Mouse (Mus musculus) adrenal gland, adult (tissue): ENCODE results near the gene Cbln3.

ENCODE experiments used
- DNase-seq, 2 experiments: peaks; one replicate each; pipeline ENCODE4 v3.0.0; 2022 to 2023; ENCODE audit warnings: low spot score in 1 of 2; ENCODE audit not compliant: inconsistent age in 2 of 2

Gene Cbln3

DNA sequence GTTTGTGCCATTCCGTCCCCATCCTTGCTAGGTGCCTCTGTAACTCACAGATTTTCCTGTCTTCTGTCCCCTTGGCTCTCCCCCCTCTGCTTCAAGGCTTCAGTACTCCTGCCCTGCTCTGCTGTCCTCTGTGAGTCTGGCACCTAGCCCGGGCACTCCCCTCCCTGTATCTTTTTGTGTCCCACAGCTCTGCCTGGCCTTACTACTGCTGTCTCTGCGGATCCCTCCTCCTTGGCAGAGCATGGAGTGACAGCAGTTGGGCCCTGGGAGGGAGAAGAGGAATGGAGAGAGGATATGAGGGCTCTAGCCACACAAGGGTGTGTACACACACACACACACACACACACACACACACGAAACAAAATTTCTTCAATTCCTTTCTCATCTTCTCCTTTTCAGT, at the start of gene Cbln3:
Gene Cbln3, minus strand, starts transcription at position 227 of the 400 bp plus-strand sequence.
- DNase-seq = peak; percentile 87 to 90

DNA sequence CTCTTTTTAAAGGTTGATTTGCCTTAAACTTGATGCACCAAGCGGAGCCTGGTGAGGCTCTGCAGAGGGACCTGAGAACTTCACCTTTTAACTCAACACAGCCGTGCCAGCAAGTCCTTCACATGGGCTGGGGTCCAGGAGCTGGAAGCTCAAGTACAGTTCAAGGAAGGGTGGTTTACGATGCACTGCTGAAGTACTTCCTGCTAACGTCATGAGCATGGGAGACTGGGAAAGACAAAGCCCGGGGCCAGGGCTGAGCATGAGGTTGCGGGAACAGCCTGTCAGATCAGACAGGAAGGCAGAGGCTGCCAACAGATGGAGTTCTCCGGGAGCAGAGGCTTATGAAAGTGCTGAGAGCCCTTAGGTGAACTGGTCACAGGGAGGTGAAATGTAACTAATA, 49.4 kb upstream of the Cbln3 start:
- peak; percentile 8 to 25 for DNase-seq

- DNase-seq = no peak
These were observed 45.2 kb upstream of the Cbln3 start for GRCm38 (mm10) chr14:55929263-55929997.

- no peak for DNase-seq
These were observed 42.7 kb upstream of the Cbln3 start for GRCm38 (mm10) chr14:55926847-55927246.

- no peak for DNase-seq
These were observed 38.5 kb upstream of the Cbln3 start for GRCm38 (mm10) chr14:55922475-55923232.

- peak; percentile 62 to 91 for DNase-seq
These were observed 34.3 kb upstream of the Cbln3 start for GRCm38 (mm10) chr14:55918240-55919082.

GRCm38 (mm10) chr14:55913406-55913805, 29.2 kb upstream of the Cbln3 start:
- no peak for DNase-seq

DNA sequence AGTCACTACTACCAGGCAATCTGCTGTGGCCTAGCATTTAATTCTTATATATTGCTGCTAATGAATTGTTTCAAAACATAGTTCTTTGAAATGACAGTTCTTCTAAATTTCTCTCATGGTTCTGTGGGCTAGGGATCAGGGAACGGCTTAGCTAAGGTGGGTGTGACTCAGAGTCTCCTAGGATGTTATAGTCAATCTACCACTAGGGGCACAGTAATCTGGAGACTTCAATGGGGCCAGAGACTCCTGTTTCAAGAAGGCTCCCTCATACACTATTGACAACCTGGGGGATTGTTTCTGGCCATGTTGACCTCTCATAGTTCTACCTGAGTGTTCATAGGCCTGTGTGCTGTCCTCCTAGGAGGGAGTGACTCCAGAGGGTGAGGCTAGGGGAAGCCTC, 21.3 kb upstream of the Cbln3 start:
- DNase-seq = peak in 1 of 2 experiments; percentile 38

- no peak for DNase-seq
These were observed 16.2 kb upstream of the Cbln3 start for GRCm38 (mm10) chr14:55900414-55900755.

DNA sequence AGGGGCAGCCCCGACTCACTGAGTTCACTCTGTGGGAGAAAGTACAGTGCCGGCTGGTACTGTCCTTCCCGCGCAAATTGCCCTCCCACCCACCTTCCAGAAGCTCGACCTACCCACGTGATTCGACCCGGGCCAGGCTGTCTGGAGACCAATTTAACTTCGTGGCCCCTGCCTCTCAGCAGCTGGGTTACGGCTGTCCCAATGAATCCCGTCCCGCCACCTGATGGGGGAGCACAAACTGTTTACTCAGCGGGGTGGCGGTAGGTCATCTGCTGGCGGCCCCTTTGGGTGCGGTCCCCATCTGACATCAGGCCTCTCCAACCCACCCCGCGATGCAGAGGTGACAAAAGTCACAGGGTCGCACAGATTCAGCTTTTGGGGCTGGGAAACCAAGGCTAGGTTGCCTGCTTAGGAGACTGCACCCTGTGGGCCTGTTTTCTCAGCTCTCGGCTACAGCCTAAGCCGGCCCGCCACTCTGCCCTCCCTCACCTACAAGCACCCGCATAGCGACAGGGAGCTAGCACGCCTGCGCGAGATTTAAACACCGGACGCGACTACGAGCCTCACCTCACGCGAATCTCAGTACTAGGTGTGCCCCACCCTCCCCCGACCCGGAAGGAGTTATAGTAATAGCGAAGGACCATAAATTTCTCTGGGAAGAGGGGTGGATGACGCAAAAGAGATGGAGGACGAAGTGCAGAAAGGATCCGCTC, 15.7 kb upstream of the Cbln3 start, which contains the start of gene Sdr39u1:
Gene Sdr39u1, minus strand, starts transcription at position 593 of the 713 bp plus-strand sequence.
- peak; percentile 89 to 94 for DNase-seq

DNA sequence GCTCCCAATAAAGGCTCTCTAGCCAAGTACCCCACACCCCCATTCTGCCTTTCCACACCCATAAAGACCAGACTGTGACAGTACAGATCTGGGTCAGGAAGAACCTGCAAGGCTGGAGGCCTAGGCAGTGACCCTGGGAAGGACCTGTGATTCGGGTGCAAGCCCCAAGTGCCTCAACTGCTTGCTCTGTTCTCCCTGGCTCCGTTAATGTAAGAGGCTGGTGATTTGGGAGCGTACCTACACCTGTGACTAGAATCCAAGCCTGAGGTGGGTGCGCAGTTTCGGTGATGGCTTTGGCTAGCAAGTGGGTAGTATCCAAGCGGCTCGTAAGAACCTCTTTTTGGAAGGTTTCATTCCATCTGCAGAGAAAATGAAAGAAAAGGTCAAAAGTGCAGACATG, 14.8 kb upstream of the Cbln3 start:
- DNase-seq = peak in 1 of 2 experiments; percentile 49

DNA sequence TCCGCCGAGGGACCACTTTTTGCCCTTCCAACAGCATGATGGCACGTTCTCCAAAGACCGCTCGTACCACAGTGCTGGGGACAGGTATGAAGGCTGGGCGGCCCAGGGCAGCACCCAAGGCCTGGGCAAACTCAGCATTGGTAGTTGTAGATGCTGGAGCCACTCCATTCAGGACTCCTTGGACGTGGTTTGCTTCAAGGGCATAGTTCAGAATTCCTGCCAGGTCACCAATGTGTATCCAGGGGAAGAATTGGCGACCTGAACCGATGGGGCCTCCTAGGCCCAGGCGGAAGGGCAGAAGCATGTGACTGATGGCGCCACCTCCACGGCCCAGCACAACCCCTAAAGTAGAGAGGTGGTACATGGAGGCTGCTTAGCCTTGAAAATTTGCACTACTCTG, 13.5 kb upstream of the Cbln3 start:
- peak; percentile 18 to 60 for DNase-seq

DNA sequence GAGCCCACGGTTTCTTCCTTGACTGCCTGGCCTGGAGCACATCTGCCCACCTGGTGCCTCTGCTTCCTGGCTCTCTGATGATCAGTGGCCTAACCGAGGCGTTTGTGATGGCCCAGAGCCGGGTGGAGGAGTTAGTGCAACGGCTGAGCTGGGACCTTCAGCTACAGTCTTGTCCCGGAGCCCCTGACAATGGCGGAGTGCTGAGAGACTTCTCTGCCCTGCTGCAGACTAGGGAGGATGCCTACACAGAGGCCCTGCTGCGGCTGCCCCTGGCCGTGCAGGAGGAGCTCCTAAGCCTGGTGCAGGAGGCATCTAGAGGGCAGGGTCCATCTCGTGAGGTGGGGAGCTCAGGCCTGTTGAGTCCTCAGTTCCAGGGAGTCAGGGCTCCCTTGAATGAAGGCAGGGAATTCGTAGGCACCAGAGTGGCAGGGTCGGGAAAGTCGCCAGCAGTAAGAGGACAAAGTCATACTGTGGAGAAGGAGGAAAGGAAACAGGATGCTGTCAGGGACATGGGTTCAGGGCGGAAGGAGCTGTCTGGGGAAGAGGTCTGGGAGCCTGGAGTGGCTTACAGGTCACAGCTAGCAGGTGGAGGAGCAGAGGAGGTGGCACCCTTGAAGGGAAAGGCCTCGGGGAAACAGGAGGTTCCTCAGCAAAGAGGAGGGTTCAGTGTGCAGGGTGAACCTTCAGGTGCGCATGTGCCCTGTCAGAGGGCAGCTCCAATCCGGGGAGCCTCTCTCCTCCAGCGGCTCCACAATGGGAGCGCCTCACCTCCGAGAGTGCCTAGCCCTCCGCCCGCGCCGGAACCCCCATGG, 2.6 kb upstream of the Cbln3 start:
- DNase-seq = peak in 1 of 2 experiments; percentile 42

DNA sequence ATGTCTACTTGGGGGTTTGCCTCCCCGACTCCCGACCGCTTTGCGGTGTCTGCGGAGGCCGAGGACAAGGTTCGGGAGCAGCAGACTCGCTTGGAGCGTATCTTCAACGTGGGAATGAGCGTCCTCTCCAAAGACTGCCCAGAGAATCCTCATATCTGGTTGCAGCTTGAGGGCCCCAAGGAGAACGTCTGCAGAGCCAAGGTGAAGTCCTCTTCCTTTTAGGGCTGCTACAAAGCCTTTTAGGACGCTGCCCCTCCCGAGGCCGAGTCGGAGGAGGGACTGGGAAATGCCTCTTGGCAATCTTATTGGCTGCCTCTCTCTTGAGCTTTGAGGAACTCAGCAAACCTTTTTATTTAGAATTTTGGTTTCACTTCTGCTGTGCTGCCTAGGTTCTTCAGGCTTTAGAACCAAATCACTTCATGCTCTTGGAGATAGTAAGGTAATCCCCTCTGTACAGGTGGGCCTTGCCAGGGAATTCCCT, 1.6 kb upstream of the Cbln3 start:
- peak in 1 of 2 experiments; percentile 53 for DNase-seq

GRCm38 (mm10) chr14:55885114-55885790, 1.1 kb upstream of the Cbln3 start:
- peak; percentile 44 to 82 for DNase-seq

- peak; percentile 96 to 97 for DNase-seq
These were observed 521 bp upstream of the Cbln3 start, which contains the start of gene Khnyn for GRCm38 (mm10) chr14:55884713-55885113. Khnyn (plus strand) TSS chr14:55884947.

DNA sequence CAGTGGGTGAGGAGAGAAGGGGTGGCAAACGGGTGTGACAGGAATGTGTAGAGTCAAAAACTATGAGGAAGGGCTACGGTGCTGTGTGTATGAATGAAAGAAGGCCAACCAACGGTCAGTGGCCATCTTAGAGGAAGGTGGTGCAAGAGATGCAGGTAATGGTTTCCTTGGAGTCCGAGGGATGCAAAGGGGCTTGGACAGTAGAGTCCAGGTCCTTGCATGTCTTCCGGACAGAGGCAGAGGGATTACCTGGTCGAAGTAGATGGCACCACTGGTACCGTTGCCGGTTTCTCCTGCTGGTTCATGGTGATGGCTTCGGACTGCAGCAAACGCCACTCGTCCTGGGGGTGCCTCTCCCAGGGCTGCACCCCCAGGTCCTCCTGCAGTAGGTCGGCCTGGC, 529 bp downstream of the Cbln3 start:
- no peak for DNase-seq

DNA sequence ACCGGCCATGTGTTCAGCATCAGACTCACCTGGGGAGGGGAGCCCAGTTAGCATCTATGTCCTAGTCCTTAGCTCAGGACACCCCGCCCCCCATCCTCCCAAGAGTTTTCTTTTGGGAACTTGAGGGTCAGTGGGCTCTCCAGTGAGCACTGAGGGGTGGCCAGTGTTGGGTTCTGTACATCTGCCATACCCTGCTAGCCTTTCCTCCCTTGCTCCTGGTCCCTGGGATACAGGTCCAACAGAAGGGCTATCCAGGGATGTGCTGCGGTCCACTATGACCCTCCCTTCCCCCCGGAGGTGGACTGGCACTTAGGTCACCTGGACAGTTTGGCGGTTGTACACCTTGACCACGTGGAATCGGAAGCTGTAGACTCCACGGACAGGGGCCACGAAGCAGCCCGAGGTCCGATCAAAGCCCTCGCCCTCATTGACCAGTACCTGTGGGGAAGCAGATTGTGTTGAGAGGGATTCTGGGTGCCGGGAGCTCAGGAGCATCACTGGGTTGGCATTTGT, 987 bp downstream of the Cbln3 start:
- peak in 1 of 2 experiments; percentile 34 for DNase-seq

DNA sequence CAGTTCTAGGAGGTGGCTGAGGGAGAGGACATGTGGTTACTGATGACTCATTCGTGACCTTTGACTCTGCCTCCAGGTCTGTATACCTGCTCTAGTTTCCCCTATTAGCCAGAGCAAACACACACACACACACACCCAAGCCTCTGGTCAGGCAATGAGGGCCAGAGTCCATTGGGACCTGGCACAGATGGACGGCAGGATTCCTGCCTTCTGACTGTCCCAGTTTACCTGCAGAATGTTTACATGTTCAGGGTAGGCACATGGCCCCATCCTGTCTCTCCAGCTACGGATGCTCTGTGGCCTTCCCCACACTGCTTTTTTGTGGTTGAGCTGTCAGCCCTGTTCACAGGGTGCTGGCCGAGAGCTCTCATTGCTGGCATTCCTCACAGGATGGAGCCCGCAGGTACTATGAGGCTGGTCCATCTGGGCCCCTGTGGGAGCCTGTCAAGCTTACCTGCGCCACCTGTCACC, 2.0 kb downstream of the Cbln3 start:
- no peak for DNase-seq
